Mouse (Mus musculus): Measurements from ENCODE around the gene Snrnp35. TPM values are rescaled to one million over a fixed set of nuclear protein-coding genes. Genes with fewer than 3 reads are reported as not detected.

Gene Snrnp35
- 27.2 and 27.8 TPM in 2 replicates for polyA plus RNA-seq (2015; fragmentation: Nextera tagmentation; extraction: Ambion mirVana)

DNA sequence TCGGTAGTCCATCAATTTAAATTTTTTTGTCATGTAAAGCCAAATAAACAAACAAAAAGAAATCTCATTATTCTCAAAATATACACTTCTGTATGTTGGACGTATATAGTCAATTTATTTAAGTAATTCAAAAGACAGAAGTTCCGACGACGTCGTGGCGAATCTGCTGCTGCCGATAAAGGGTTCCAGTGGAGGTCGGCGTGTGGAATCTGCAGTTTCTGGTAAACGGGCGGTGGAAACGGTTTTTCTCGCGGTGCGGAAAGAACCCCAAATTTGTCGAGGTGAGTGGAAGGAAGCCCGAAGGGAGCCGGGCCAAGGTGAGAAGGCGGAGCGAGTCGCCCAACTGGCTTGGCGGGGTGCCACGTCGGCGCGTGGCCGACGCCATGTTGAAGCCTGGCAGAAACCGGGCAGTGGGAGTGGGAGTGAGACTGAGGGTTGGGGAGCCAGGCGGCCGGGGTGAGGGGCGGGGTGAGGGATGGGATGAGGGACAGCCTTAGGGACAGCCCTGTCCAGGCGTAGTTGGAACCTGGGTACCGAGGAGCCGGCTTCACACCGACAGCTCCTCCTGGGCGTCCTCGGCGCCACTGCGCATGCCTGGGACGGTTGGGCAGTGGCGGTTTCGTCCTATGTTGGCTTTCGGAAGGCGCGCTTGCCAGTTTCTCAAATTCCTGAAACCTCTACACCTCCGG lies at the start of gene Snrnp35:
TSS of gene Snrnp35 (plus strand) at position 169 of the 689 bp plus-strand sequence.
- H3K9me3 ChIP-seq (replicated peaks): no peaks in the 10 kb centered on the region
- H3K4me2 ChIP-seq: peak within 1 kb of the TSS; percentile 71
- no peaks in the 10 kb centered on the region for H3K27me3 ChIP-seq
- peak within 1 kb of the TSS; percentile 98 for H3K27ac ChIP-seq
- H3K4me1 ChIP-seq: peaks cover 22% of the 10 kb centered on the region
- ATAC-seq: peak; percentile 95
- H3K4me3 ChIP-seq: peak within 1 kb of the TSS; percentile 60
- under 1% methylated on average over 48 of the region's 48 CpGs for WGBS
- H3K36me3 ChIP-seq (ENCODE audit: poor library complexity, severe bottlenecking): 0 out of 2 replicates have a peak, but pooled peaks cover 5% of the 10 kb centered on the region
- peak within 1 kb of the TSS; percentile 84 for H3K9ac ChIP-seq

DNA sequence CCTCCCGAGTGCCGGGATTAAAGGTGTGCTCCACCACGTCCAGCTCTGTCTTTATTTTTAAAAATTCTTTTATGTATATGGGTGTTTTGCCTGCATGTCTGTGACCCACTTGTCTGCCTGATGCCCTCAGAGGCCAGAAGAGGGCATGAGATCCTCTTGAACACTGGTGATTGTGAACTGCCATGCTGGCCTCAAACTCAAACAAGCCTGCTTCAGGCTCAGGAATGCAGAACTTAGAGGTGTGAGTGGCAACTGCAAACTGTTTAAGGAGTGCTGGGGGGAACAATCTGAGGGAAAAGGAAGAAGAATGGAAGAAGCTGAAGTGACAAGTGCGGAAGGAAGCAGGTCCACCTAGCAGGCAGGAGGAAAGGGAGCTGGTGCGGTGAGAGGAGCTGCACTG lies 44.7 kb upstream of the Snrnp35 start:
- peaks cover 9% of the 10 kb centered on the region for H3K4me1 ChIP-seq
- H3K27ac ChIP-seq: no peak overlapping the region
- no peak overlapping the region for H3K4me2 ChIP-seq
- H3K9me3 ChIP-seq (replicated peaks): no peaks in the 10 kb centered on the region
- no peak overlapping the region for H3K4me3 ChIP-seq
- WGBS: 90% methylated on average over 5 of the region's 5 CpGs
- peaks cover 3% of the 10 kb centered on the region; the same call in 1 of the 2 replicates for H3K27me3 ChIP-seq
- no peaks in the 10 kb centered on the region for H3K36me3 ChIP-seq (ENCODE audit: poor library complexity, severe bottlenecking)
- no peak for ATAC-seq
- H3K9ac ChIP-seq: no peak overlapping the region

DNA sequence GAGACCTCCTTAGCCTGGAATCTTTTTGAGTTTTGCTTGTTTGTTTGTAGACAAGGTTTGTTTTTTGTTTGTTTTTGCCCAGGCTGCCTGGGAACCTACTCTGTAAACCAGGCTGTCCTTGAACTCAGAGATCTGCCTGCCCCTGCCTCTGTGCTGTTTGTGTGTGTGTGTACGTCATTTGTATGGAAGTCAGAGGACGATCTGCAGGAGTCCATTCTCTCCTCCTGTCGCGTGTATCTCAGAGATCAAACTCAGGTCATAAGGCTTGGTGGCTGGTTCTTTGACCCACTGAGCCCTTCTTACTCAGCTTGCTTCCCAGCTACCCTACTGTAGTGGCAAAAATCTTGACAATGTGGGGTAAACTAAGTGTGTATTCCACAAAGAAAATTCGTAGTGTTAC lies 44.2 kb upstream of the Snrnp35 start:
- Histone ChIP-seq H3K27me3 (peaks cover 3% of the 10 kb centered on the region; the same call in 1 of the 2 replicates), H3K9ac (no peak overlapping the region), H3K36me3 (ENCODE audit: poor library complexity, severe bottlenecking) (no peaks in the 10 kb centered on the region), H3K4me1 (peaks cover 9% of the 10 kb centered on the region), H3K4me3 (peak overlapping the region; percentile 77), H3K9me3 (replicated peaks) (no peaks in the 10 kb centered on the region), H3K4me2 (peak overlapping the region; percentile 98; the same call in 1 of the 2 replicates), H3K27ac (peak overlapping the region; percentile 41; the same call in 1 of the 2 replicates)
- no peak for ATAC-seq
- WGBS: 71% methylated on average over 5 of the region's 5 CpGs

DNA sequence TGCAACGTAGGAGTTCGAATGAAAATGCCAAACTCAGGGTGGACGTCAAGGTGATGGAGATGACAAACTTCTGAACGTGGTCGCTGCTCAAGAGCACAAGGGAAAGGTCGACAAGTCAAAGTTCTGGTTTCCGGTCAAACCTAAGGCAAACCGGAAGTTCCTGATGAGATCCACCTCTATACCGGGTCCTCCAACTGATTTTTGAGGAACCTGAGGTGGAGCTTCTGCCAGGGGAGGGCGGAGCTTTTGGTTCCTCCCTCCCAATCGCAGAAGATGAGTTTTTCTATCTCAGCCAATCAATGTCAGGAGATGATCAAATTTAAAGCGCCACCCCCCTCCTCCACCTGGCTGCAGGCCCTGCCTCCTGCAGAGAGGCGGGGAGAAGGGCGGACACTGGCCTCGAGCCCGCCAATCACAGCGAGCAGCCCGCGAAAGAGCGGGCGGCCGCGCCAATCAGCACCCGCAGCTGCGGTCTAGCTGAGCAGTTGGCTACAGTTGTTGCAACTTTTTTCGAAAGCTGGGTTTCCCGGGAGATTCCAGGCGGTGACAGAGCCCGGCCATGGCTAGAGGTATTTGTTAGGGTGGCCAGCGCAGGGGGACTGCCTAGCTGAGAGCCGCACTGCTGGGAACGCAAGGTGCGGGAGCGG lies 43.4 kb upstream of the Snrnp35 start, which contains the start of gene Kmt5a:
TSS of gene Kmt5a (plus strand) at position 484 of the 647 bp plus-strand sequence.
- peaks cover 11% of the 10 kb centered on the region for H3K4me1 ChIP-seq
- H3K4me3 ChIP-seq: peak within 1 kb of the TSS; percentile 77
- peak within 1 kb of the TSS; percentile 98 for H3K4me2 ChIP-seq
- peaks cover 3% of the 10 kb centered on the region; the same call in 1 of the 2 replicates for H3K27me3 ChIP-seq
- no peaks in the 10 kb centered on the region for H3K9me3 ChIP-seq (replicated peaks)
- no peaks in the 10 kb centered on the region for H3K36me3 ChIP-seq (ENCODE audit: poor library complexity, severe bottlenecking)
- peak; percentile 97 for ATAC-seq
- H3K9ac ChIP-seq: peak within 1 kb of the TSS; percentile 84
- H3K27ac ChIP-seq: peak within 1 kb of the TSS; percentile 91
- under 1% methylated on average over 34 of the region's 34 CpGs for WGBS

DNA sequence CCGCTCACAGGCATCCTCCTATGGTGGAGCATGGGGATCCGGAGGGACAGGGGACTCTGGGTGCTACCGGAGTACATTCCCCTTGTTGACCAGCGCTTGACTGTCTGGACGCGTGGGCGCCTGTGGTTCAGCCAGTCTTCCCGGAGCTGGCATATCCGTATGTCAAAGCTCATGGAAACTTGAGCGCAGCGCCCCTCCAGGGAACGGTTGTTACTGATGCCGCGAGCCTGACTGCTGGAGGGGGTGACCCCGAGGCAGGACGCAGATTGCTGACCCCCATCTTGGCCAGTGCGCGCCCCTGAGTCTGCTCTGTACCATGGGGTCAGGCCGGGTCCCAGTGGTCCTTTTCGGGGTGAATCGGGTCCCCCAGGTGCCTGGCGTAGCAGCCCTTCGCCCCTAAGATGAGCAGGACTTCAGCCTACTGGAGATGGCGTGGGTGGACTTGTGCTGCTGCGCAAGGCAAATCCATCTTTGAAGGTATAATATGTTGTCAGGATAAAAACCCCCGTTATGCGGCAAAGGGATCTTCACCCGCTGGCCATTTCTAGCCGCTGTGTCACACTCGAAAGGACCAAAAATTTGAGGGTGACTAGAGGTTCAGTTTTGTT lies 42.7 kb upstream of the Snrnp35 start:
- WGBS: under 1% methylated on average over 30 of the region's 30 CpGs
- Histone ChIP-seq H3K36me3 (ENCODE audit: poor library complexity, severe bottlenecking) (no peaks in the 10 kb centered on the region), H3K4me3 (peak overlapping the region; percentile 77), H3K9ac (peak overlapping the region; percentile 84), H3K27me3 (peaks cover 3% of the 10 kb centered on the region; the same call in 1 of the 2 replicates), H3K9me3 (replicated peaks) (no peaks in the 10 kb centered on the region), H3K4me2 (peak overlapping the region; percentile 98), H3K27ac (peak overlapping the region; percentile 91), H3K4me1 (peaks cover 16% of the 10 kb centered on the region)
- ATAC-seq: peak; percentile 68; the same call in 1 of the 2 replicates

DNA sequence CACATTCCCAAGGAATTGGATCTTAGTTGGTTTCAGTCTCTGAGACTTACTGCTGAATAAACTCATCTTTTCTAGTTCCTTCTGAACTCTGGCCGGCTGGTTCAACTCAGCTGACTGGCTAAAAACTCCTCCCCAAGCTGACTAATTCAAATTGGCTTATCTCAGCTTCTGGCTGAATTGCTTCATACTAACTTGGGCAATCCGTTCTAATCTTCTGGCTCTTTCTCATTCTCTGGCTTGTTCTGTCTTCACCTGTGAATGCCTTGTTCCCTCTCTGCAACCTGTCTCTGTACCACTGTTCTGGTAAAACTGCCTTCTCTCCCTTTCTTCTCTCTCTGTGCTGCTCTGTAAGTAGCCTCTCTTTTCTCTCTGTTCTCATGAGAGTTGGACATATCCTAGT lies 40.3 kb upstream of the Snrnp35 start:
- H3K4me3 ChIP-seq: no peak overlapping the region
- peaks cover 27% of the 10 kb centered on the region for H3K4me1 ChIP-seq
- H3K36me3 ChIP-seq (ENCODE audit: poor library complexity, severe bottlenecking): peaks cover 6% of the 10 kb centered on the region
- no peak overlapping the region for H3K27ac ChIP-seq
- H3K27me3 ChIP-seq: peaks cover 3% of the 10 kb centered on the region; the same call in 1 of the 2 replicates
- ATAC-seq: no peak
- WGBS: 93% methylated on average over 2 of the region's 2 CpGs
- H3K9ac ChIP-seq: no peak overlapping the region
- no peak overlapping the region for H3K4me2 ChIP-seq
- no peaks in the 10 kb centered on the region for H3K9me3 ChIP-seq (replicated peaks)

DNA sequence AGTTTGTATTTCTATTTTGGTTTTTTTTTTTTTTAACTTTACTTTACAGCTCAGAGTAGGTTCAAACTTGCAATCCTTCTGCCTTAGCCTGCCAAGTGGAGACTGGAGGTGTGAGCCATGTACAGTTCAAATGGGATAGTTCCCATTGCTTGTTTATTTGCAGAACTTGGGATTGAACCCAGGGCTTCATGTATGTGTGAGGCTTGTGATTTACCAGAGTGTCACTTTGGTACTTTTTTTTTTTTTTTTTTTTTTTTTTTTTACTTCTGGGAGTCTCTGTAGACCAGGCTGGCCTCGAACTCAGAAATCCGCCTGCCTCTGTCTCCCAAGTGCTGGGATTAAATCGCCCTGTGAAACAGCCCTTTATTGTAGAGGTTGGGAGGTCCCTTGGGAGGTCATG lies 38.7 kb upstream of the Snrnp35 start:
- Histone ChIP-seq H3K9ac (no peak overlapping the region), H3K4me2 (peak overlapping the region; percentile 86), H3K4me3 (no peak overlapping the region), H3K36me3 (ENCODE audit: poor library complexity, severe bottlenecking) (peaks cover 22% of the 10 kb centered on the region), H3K9me3 (replicated peaks) (no peaks in the 10 kb centered on the region), H3K27ac (no peak overlapping the region), H3K27me3 (no peaks in the 10 kb centered on the region), H3K4me1 (peaks cover 37% of the 10 kb centered on the region)
- ATAC-seq: no peak
- WGBS: 57% methylated on average over 3 of the region's 3 CpGs

DNA sequence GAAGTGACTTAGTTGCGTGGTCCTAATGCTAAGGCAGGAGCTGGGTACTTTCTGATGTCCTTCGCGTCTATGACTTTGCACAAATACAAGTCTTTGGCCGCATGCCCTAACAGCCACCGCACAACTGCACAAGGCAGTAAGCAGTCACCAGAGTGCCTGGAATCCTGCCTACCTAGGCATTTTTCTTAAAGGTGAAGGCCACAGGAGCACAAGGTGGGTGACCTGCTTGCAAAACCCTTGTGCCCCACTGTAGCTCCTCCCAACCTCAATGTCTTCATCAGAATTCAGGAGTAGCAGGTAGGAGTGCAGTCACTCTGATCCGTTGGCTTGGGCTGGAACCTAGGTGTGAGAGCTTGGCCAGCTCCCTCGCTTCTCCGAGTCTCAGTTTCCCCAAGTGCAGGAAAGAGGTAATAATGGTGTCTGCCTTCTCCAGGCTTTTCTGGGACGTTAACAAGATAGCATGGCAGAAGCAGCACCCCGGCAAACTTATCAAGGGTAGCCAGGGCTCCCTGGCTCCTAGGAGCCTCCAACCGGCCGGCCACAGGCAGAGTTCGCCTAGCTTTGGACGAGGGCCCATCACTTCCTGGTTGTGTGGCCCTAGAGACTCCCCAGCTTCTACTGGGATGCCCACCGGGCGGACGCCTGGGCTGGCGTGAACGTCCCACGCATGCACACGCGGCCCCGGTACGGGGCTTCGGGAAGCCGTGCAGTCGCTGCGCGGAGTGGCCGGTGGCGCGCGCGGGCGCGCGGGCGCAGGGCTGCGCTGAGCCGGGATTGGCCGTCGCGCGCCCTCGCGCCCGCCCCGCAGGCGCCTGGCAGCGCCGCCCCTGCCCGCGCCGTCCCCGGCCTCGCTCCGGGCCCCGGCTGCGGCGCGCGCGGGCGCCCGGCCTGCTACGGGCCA lies 38.0 kb upstream of the Snrnp35 start:
- WGBS: 7% methylated on average over 39 of the region's 66 CpGs
- H3K27ac ChIP-seq: peak overlapping the region; percentile 80
- H3K27me3 ChIP-seq: no peaks in the 10 kb centered on the region

DNA sequence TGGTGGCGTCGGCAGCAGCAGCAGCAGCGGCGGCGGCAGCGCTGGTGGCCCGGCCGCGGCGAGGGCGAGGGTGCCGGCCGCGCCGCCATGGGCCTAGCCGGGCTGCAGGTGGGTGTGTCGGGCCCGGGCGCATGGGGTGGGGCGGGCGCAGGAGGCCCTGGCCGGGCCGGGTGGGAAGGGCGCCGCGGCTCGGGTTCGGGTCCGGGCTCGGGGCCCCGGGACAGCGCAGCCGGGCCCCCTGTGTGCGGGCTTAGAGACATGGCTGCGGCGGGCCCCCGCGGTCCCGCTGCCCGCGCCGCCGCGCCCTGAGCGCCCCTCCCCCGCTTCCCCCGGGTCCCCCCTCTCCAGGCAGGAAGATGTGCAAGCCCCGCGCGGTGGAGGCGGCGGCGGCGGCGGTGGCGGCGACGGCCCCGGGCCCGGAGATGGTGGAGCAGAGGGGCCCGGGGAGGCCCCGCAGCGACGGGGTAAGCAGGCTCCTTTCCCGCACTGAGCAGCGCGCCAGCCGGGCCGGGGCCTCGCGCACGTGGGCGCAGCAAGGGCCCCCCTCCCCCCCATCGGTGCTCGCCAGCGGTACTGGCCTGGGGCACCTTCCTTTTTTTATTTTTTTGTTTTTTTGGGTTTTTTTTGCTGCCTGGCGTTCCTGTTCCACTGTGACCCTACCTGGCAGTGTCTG lies 37.2 kb upstream of the Snrnp35 start:
- Histone ChIP-seq H3K4me2 (peak overlapping the region; percentile 86), H3K36me3 (ENCODE audit: poor library complexity, severe bottlenecking) (peaks cover 35% of the 10 kb centered on the region), H3K9me3 (replicated peaks) (no peaks in the 10 kb centered on the region), H3K27me3 (no peaks in the 10 kb centered on the region), H3K27ac (peak overlapping the region; percentile 80), H3K4me3 (peak overlapping the region; percentile 90), H3K9ac (peak overlapping the region; percentile 91), H3K4me1 (peaks cover 34% of the 10 kb centered on the region)
- peak; percentile 74 for ATAC-seq
- WGBS: 0% methylated on average over 13 of the region's 77 CpGs

More for the DNA sequence above, 38.0 kb upstream of the Snrnp35 start:
- peaks cover 27% of the 10 kb centered on the region for H3K36me3 ChIP-seq (ENCODE audit: poor library complexity, severe bottlenecking)
- peak overlapping the region; percentile 91 for H3K9ac ChIP-seq
- ATAC-seq: peak; percentile 92
- H3K4me2 ChIP-seq: peak overlapping the region; percentile 86
- peak overlapping the region; percentile 90 for H3K4me3 ChIP-seq
- peaks cover 41% of the 10 kb centered on the region for H3K4me1 ChIP-seq
- no peaks in the 10 kb centered on the region for H3K9me3 ChIP-seq (replicated peaks)

DNA sequence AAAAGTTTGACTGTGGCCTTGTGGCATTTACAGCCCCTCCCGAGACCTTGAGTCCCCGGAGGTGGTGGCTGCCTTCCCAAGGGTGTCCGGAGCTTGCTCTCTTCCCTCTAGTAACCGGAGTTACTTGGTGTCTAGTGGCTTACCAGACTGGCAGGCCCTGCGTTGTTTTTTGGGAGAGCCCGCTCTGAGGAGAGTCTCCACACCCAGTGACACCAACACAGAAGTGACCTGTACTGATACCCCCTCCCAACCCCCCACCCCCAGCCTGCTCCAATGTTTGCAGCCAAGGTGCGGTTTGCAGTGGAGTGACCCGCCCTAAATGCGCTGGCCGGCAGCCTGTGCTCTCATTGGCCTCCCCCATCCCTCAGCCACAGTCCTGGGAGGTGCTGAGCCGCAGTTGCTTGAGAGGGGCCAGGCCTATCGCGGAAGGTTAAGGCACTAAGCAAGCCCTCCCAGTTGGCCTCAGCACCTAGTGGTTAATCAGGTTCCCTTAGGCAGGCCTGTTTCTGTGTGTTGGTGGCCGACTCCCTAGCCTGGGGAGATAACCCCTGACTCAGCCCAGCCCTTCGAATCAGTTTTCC lies 36.5 kb upstream of the Snrnp35 start:
- no peaks in the 10 kb centered on the region for H3K27me3 ChIP-seq
- peak; percentile 17 for ATAC-seq
- peaks cover 31% of the 10 kb centered on the region for H3K4me1 ChIP-seq
- peaks cover 42% of the 10 kb centered on the region for H3K36me3 ChIP-seq (ENCODE audit: poor library complexity, severe bottlenecking)
- H3K4me2 ChIP-seq: peak overlapping the region; percentile 86
- 2% methylated on average over 15 of the region's 15 CpGs for WGBS
- H3K9me3 ChIP-seq (replicated peaks): no peaks in the 10 kb centered on the region
- H3K4me3 ChIP-seq: peak overlapping the region; percentile 90
- H3K9ac ChIP-seq: peak overlapping the region; percentile 91
- 0 out of 2 replicates have a peak overlapping the region, but pooled peaks have one; percentile 80 for H3K27ac ChIP-seq
